Mouse (Mus musculus): Measurements from ENCODE around the gene Lrfn4. TPM values are rescaled to one million over a fixed set of nuclear protein-coding genes. Genes with fewer than 3 reads are reported as not detected.
"Not testable (repeated sequence)": the region's sequence is repeated elsewhere in the genome, so short reads cannot be mapped to it uniquely, and the experiment has no call there.

Lrfn4 gene
- total RNA-seq, 1 experiment = 22.8 TPM

GRCm38 (mm10) chr19:4589081-4589480 is 26.4 kb downstream of the Lrfn4 start:
- no peak for TF ChIP-seq ZC3H11A (IDR thresholded peaks at IDR 0.05; ENCODE audit: borderline replicate concordance, low read depth, low read length)
- TF ChIP-seq ZNF384 (IDR thresholded peaks at IDR 0.05; ENCODE audit: low read depth, low read length) = no peak
- no peak for TF ChIP-seq CHD2 (IDR thresholded peaks at IDR 0.05; ENCODE audit: low read depth, low read length)
- no peak for TF ChIP-seq HCFC1 (IDR thresholded peaks at IDR 0.05; ENCODE audit: borderline replicate concordance, insufficient read depth, low read length)
- no peak for TF ChIP-seq MAFK (IDR thresholded peaks at IDR 0.05; ENCODE audit: insufficient read depth, low read depth, low read length)
- Histone ChIP-seq H3K27ac (ENCODE audit: insufficient read depth, low read depth, low read length, poor library complexity, severe bottlenecking) (no peak overlapping the region), H3K4me1 (ENCODE audit: control insufficient read depth in 2 of 2, insufficient read depth in 2 of 2, low read length in 2 of 2, poor library complexity in 1 of 2) (no peaks in the 10 kb centered on the region), H3K4me3 (ENCODE audit: insufficient read depth in 1 of 2, low read depth in 1 of 2, low read length in 2 of 2, poor library complexity in 1 of 2, severe bottlenecking in 1 of 2) (no peak overlapping the region), H3K9me3 (ENCODE audit: control insufficient read depth, insufficient read depth, low read depth, low read length) (no peaks in the 10 kb centered on the region), H3K36me3 (ENCODE audit: control insufficient read depth, insufficient read depth, low read length, poor library complexity, severe bottlenecking) (no peaks in the 10 kb centered on the region), H3K9ac (ENCODE audit: insufficient read depth, low read depth, low read length, poor library complexity, severe bottlenecking) (no peak overlapping the region)
- DNase-seq (ENCODE audit: low read depth, low spot score) = no peak
- in situ Hi-C loops (cut with MboI; ENCODE audit: low sequenced_read_pairs in 2 of 2, unreplicated experiment in 2 of 2) = no loop called here

GRCm38 (mm10) chr19:4588430-4588829 is 27.0 kb downstream of the Lrfn4 start:
- TF ChIP-seq ZC3H11A (IDR thresholded peaks at IDR 0.05; ENCODE audit: borderline replicate concordance, low read depth, low read length) (no peak), CHD2 (IDR thresholded peaks at IDR 0.05; ENCODE audit: low read depth, low read length) (no peak), HCFC1 (IDR thresholded peaks at IDR 0.05; ENCODE audit: borderline replicate concordance, insufficient read depth, low read length) (no peak), ZNF384 (IDR thresholded peaks at IDR 0.05; ENCODE audit: low read depth, low read length) (no peak), MAFK (IDR thresholded peaks at IDR 0.05; ENCODE audit: insufficient read depth, low read depth, low read length) (no peak)
- in situ Hi-C loops (cut with MboI; ENCODE audit: low sequenced_read_pairs in 2 of 2, unreplicated experiment in 2 of 2) = no loop called here
- no peaks in the 10 kb centered on the region for H3K36me3 ChIP-seq (ENCODE audit: control insufficient read depth, insufficient read depth, low read length, poor library complexity, severe bottlenecking)
- no peaks in the 10 kb centered on the region for H3K4me1 ChIP-seq (ENCODE audit: control insufficient read depth in 2 of 2, insufficient read depth in 2 of 2, low read length in 2 of 2, poor library complexity in 1 of 2)
- DNase-seq (ENCODE audit: low read depth, low spot score) = no peak
- H3K9me3 ChIP-seq (ENCODE audit: control insufficient read depth, insufficient read depth, low read depth, low read length) = no peaks in the 10 kb centered on the region
- H3K9ac ChIP-seq (ENCODE audit: insufficient read depth, low read depth, low read length, poor library complexity, severe bottlenecking) = no peak overlapping the region
- H3K4me3 ChIP-seq (ENCODE audit: insufficient read depth in 1 of 2, low read depth in 1 of 2, low read length in 2 of 2, poor library complexity in 1 of 2, severe bottlenecking in 1 of 2) = no peak overlapping the region
- no peak overlapping the region for H3K27ac ChIP-seq (ENCODE audit: insufficient read depth, low read depth, low read length, poor library complexity, severe bottlenecking)

- DNase-seq (ENCODE audit: low read depth, low spot score) = no peak
- Histone ChIP-seq H3K27ac (ENCODE audit: insufficient read depth, low read depth, low read length, poor library complexity, severe bottlenecking) (no peak overlapping the region), H3K4me3 (ENCODE audit: insufficient read depth in 1 of 2, low read depth in 1 of 2, low read length in 2 of 2, poor library complexity in 1 of 2, severe bottlenecking in 1 of 2) (no peak overlapping the region), H3K4me1 (ENCODE audit: control insufficient read depth in 2 of 2, insufficient read depth in 2 of 2, low read length in 2 of 2, poor library complexity in 1 of 2) (no peaks in the 10 kb centered on the region), H3K9ac (ENCODE audit: insufficient read depth, low read depth, low read length, poor library complexity, severe bottlenecking) (no peak overlapping the region), H3K9me3 (ENCODE audit: control insufficient read depth, insufficient read depth, low read depth, low read length) (no peaks in the 10 kb centered on the region), H3K36me3 (ENCODE audit: control insufficient read depth, insufficient read depth, low read length, poor library complexity, severe bottlenecking) (no peaks in the 10 kb centered on the region)
- in situ Hi-C loops (cut with MboI; ENCODE audit: low sequenced_read_pairs in 2 of 2, unreplicated experiment in 2 of 2) = no loop called here
- TF ChIP-seq MAFK (IDR thresholded peaks at IDR 0.05; ENCODE audit: insufficient read depth, low read depth, low read length) (no peak), ZC3H11A (IDR thresholded peaks at IDR 0.05; ENCODE audit: borderline replicate concordance, low read depth, low read length) (no peak), HCFC1 (IDR thresholded peaks at IDR 0.05; ENCODE audit: borderline replicate concordance, insufficient read depth, low read length) (no peak), ZNF384 (IDR thresholded peaks at IDR 0.05; ENCODE audit: low read depth, low read length) (no peak), CHD2 (IDR thresholded peaks at IDR 0.05; ENCODE audit: low read depth, low read length) (no peak)
Measured at GRCm38 (mm10) chr19:4587426-4587825, 28.0 kb downstream of the Lrfn4 start.

DNA sequence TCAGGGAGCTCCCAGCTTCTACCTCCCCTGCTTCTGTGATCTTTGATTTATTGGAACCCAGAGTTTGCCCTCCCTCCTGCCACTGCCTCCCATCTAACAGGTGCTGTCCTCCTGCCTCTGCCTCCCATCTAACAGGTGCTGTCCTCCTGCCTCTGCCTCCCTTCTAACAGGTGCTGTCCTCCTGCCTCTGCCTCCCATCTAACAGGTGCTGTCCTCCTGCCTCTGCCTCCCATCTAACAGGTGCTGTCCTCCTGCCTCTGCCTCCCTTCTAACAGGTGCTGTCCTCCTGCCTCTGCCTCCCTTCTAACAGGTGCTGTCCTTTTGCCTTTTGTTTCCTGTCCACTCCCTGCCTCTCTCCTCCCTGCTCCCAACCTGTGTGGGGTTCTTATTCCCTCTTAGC is 28.7 kb downstream of the Lrfn4 start:
- H3K27ac ChIP-seq (ENCODE audit: insufficient read depth, low read depth, low read length, poor library complexity, severe bottlenecking); H3K9ac ChIP-seq (ENCODE audit: insufficient read depth, low read depth, low read length, poor library complexity, severe bottlenecking); H3K36me3 ChIP-seq (ENCODE audit: control insufficient read depth, insufficient read depth, low read length, poor library complexity, severe bottlenecking); DNase-seq (ENCODE audit: low read depth, low spot score); H3K4me3 ChIP-seq (ENCODE audit: insufficient read depth in 1 of 2, low read depth in 1 of 2, low read length in 2 of 2, poor library complexity in 1 of 2, severe bottlenecking in 1 of 2); H3K9me3 ChIP-seq (ENCODE audit: control insufficient read depth, insufficient read depth, low read depth, low read length); in situ Hi-C loops (cut with MboI; ENCODE audit: low sequenced_read_pairs in 2 of 2, unreplicated experiment in 2 of 2); H3K4me1 ChIP-seq (ENCODE audit: control insufficient read depth in 2 of 2, insufficient read depth in 2 of 2, low read length in 2 of 2, poor library complexity in 1 of 2): not testable (repeated sequence)

DNA sequence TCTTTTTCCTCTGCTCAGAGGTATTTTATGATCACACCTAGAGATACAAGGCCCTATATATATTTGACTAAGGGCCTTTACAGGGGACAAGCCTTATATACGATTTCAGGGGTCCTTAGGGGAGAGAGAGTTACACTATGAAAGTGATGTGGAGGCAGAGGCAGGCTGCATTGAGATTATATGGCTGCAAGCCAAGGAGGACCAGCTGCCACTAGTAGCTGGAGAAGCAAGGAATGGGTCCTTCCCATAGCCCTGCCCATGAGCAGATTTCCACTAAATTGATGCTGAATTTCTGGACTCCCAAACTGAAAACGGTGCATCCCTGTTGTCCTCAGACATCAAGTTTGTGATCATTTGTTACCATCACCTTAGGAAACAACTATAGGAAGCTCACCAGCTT is 31.6 kb downstream of the Lrfn4 start:
- Histone ChIP-seq H3K4me1 (ENCODE audit: control insufficient read depth in 2 of 2, insufficient read depth in 2 of 2, low read length in 2 of 2, poor library complexity in 1 of 2) (no peaks in the 10 kb centered on the region), H3K9ac (ENCODE audit: insufficient read depth, low read depth, low read length, poor library complexity, severe bottlenecking) (no peak overlapping the region), H3K9me3 (ENCODE audit: control insufficient read depth, insufficient read depth, low read depth, low read length) (no peaks in the 10 kb centered on the region), H3K36me3 (ENCODE audit: control insufficient read depth, insufficient read depth, low read length, poor library complexity, severe bottlenecking) (no peaks in the 10 kb centered on the region), H3K4me3 (ENCODE audit: insufficient read depth in 1 of 2, low read depth in 1 of 2, low read length in 2 of 2, poor library complexity in 1 of 2, severe bottlenecking in 1 of 2) (no peak overlapping the region), H3K27ac (ENCODE audit: insufficient read depth, low read depth, low read length, poor library complexity, severe bottlenecking) (no peak overlapping the region)
- TF ChIP-seq ZNF384 (IDR thresholded peaks at IDR 0.05; ENCODE audit: low read depth, low read length) (no peak), MAFK (IDR thresholded peaks at IDR 0.05; ENCODE audit: insufficient read depth, low read depth, low read length) (no peak), ZC3H11A (IDR thresholded peaks at IDR 0.05; ENCODE audit: borderline replicate concordance, low read depth, low read length) (no peak), CHD2 (IDR thresholded peaks at IDR 0.05; ENCODE audit: low read depth, low read length) (no peak), HCFC1 (IDR thresholded peaks at IDR 0.05; ENCODE audit: borderline replicate concordance, insufficient read depth, low read length) (no peak)
- DNase-seq (ENCODE audit: low read depth, low spot score) = no peak
- in situ Hi-C loops (cut with MboI; ENCODE audit: low sequenced_read_pairs in 2 of 2, unreplicated experiment in 2 of 2) = no loop called here
